Mouse (Mus musculus): ENCODE results near the gene Slc47a2. TPM values are rescaled to one million over a fixed set of nuclear protein-coding genes. Genes with fewer than 3 reads are reported as not detected.

The Slc47a2 gene
- polyA plus RNA-seq, 2 experiments from 2014 or later, result not detected

DNA sequence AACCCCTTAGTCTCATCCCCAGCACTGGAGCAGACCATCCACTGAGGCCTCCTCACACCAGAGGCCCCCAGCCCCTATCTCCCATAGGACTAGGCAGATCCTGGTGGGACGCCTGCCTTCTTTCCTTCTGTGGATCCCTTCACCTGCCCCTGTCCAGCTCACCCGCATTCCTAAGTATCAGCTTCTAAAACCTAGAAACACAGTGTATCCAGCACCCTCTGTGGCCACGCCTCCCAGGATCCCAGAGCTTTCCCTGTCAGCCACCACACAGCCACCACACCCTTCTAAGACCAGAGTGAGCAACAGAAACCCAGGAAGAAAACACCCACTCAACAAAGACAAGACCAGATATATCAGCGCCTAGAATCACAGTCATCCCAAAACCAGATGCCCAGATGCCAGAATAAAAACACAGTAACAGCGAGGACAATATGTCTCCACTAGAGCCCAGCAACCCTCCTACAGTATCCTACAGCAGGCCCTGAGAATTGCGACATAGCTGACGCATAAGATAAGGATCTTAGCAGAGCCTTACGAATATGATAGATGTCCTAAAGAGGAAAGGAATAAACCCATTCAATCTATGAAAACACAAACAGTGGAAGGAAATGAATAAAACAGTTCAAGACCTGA lies 64.1 kb downstream of the Slc47a2 start:
- ATAC-seq, result no peak

DNA sequence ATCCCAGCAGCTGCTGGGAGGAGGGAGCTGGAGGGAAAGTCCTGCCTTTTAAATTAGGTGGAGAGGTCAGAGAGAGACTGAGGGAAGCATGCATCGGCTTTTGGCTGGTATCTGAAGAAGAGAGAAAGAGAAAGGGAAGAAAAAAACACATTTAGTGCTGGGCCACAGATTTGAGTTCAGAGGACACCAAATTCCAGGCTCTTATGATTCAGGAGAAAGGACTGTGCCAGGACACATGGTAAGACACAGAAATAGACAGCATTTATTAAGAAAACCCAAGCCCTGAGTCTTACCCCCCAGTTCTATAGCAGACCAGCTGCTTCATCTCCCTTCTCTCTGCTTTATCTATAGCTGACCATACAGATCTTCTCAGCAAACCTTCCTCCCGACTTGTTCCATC lies 64.7 kb downstream of the Slc47a2 start:
- no peak for ATAC-seq

- ATAC-seq, result no peak
Observed at GRCm38 (mm10) chr11:61276482-61276881, 66.2 kb downstream of the Slc47a2 start.

GRCm38 (mm10) chr11:61275106-61275505 lies 67.6 kb downstream of the Slc47a2 start:
- ATAC-seq, result no peak

GRCm38 (mm10) chr11:61274421-61274820 lies 68.2 kb downstream of the Slc47a2 start:
- no peak for ATAC-seq

- ATAC-seq, result no peak
Observed at GRCm38 (mm10) chr11:61273928-61274327, 68.7 kb downstream of the Slc47a2 start.

- ATAC-seq, result no peak
Observed at GRCm38 (mm10) chr11:61271612-61272011, 71.0 kb downstream of the Slc47a2 start.

- ATAC-seq, result no peak
Observed at GRCm38 (mm10) chr11:61270406-61270805, 72.3 kb downstream of the Slc47a2 start.

DNA sequence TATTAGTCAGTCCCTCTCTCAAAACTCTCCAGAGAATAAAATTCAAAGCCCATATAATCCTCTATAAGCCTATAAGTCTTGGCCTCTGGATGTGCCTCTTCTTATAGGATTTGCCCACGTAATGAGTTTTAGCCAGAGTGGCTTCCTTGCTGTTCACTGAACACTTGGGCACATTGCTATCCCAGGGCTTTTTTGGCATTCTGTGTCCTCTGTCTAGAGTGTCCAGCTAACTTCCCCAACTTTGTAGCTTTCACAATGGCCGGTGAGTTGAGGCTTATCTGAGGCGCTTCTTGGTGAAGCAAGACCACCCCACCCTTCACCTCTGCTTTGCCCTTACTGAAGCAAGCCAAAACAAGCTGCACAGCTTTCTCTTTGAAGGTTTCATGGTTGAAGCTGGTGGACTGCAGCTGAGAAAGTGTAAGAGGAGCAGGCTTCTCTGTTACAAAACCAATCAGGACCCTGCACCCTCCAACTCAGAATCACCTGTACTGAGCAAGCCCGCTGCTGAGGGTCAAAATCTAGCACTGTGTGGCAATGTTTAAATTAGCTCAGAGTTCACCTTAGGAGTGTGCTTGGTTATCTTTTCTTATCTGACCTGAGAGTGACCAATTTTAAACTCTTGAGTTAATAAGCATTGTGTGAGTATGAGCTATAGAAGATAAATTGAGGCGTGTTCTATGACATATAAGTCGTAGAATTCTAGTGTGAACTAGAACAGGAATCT lies 73.9 kb downstream of the Slc47a2 start:
- ATAC-seq, result no peak

DNA sequence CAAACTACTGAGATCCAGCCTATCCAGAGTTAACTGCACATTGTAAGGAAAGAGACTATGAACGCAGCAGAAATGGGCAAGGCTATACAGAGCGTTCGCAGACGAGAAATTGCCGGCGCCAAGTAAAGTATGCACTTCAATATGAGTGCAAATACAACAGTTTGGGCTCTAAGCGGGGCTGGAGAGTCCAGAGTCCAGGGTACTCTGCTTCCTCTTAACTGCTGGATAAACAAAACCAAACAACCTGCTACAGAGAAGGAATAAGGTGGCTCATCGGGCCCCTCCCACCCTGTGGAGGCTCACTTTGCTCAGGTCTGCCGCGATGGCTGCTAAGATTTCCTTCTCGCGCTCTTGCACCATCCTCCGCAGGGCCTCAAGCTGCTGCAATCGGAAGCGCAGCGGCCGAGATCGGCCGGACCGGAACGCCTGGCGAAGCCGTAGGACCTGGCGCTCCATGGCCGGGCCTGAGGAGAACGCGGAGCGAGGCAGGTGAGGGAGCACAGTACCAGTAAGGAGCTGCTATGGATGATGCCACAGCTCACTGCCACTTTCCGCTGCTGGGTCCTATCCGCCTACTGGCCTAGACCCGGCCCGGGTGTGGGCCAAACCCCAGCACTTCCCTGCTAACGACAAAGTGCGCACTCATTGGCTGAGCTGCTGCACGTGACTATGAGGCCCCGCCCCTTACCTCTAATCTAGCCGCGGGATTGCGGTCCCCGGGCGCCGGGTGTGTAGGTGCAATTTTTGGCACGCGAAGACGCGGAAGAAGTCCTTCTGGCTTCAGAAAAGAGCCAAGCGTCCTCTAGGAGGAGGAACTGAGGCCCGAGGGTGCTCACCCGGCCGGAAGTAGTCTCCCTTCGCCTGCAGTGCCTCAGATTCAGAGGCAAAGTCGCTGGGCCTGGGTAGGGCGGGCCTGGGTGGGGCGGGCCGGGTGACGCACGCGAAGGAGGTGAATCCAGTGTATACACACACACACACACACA lies 75.8 kb downstream of the Slc47a2 start, which contains the start of gene Aldh3a2:
Aldh3a2 (minus strand) TSS at position 914 of the 983 bp plus-strand sequence.
- ATAC-seq, result peak; percentile 97

DNA sequence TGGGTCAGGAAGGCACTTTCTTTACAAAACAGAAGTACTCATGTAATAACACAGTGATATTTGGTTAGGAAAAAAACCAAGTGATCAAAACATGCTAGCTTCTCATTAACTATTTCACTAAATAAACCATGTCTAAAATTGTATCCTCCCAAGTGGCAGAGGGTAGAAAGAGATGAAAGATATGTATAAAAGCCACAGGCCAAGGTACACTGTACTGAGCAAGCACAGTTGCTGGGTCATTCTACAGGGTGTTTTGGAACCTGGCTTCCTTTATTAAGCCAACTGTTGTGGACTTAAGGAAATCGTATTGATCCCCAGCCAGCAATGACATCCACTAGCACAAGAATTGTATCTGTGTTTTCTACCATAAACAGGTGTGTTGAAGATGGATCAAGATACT lies 78.8 kb downstream of the Slc47a2 start:
- ATAC-seq, result no peak

DNA sequence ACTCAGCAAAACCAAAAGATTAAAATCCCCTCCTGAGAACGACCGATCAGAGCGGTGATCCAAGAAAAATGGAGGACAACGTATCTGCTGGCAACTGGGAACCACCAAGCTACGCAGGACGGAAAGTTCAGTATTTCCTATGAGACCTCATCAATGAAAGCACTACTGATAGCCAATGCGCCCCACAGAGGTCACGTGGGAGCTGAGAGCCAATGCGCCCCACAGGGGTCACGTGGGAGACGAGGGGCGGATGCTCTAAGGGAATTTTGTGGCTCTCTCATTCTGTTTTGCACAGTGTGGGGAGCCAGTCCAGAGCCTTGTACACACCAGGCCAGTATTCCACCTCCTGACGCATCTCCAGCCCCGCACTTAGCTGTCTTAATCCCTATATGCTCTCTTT lies 80.1 kb downstream of the Slc47a2 start:
- no peak for ATAC-seq

GRCm38 (mm10) chr11:61259106-61259505 lies 83.6 kb downstream of the Slc47a2 start:
- ATAC-seq, result no peak

DNA sequence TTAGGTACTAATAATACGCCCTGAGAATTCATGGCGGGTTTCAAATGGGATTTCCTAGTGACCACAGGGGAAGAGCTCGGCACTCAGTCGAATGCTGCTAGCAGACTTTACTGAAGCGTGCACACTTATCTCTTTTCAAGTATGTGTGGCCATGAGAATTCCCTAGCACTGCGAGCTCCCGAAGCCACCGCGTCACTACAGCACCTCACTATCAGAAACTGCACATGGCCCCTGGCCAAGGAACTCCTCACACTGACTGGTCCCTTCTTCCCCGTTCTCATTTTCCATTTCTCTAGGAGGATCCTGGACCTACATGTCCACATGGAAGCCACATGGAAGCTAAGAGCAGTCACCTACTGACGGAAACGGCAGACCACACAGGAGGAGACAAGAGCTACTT lies 89.9 kb downstream of the Slc47a2 start:
- ATAC-seq, result no peak

DNA sequence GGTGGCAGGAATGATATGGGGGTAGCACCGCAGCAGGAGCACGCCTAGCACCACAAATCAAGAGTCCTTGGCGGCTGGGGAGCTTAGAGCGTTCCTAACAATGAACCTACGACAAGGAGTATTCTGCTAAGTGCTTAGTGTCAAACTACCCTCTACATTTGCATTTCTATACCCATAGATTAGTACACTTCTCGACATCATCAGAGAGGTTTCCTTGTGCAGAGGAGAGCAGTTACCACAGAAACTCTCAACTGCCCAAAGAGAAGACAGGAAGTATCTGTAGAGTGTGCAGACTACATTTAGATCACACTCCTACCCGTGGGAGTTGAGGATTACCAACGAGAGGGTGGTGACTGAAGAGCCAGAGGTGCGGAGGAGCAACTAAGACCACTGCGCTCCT lies 90.9 kb downstream of the Slc47a2 start:
- no peak for ATAC-seq

Other genes with a start within 250 kb of the Slc47a2 start
- gene Tnfrsf13b, start 216.1 kb downstream of the Slc47a2 start, polyA plus RNA-seq (2017; shearing (Covaris generic)), result 10 to 100 TPM; 59.6 to 72.1 TPM
- 10 to 100 TPM; 11.4 to 12.5 TPM for gene Usp22, start 167.8 kb downstream of the Slc47a2 start, polyA plus RNA-seq (2017; shearing (Covaris generic))
- not detected for gene Aldh3a1, start 135.3 kb downstream of the Slc47a2 start, polyA plus RNA-seq (2017; shearing (Covaris generic))
- 10 to 100 TPM; 34.2 to 40.6 TPM for gene Aldh3a2, start 75.4 kb downstream of the Slc47a2 start, polyA plus RNA-seq (2017; shearing (Covaris generic))
- not detected for gene Slc47a1, start 35.5 kb upstream of the Slc47a2 start, polyA plus RNA-seq (2017; shearing (Covaris generic))
- gene Rnf112, start 111.3 kb upstream of the Slc47a2 start, polyA plus RNA-seq (2017; shearing (Covaris generic)), result not detected
- not detected for gene Mfap4, start 142.6 kb upstream of the Slc47a2 start, polyA plus RNA-seq (2017; shearing (Covaris generic))
- gene Mapk7, start 151.5 kb upstream of the Slc47a2 start, polyA plus RNA-seq (2017; shearing (Covaris generic)), result 10 to 100 TPM in 1 of 2 experiments, 1 to 10 TPM in 1; 6.1 to 13.4 TPM
- gene B9d1, start 162.3 kb upstream of the Slc47a2 start, polyA plus RNA-seq (2017; shearing (Covaris generic)), result 1 to 10 TPM; 2.7 to 4.5 TPM
- gene Epn2, start 236.8 kb upstream of the Slc47a2 start, polyA plus RNA-seq (2017; shearing (Covaris generic)), result under 1 TPM; 0.33 to 0.40 TPM

All from activated CD4-positive, CD25-positive, alpha-beta regulatory T cell, adult 4 months (primary cell).